Mouse (Mus musculus) macrophage (primary cell): Measurements from ENCODE around the gene Jak3. TPM values are rescaled to one million over a fixed set of nuclear protein-coding genes. Genes with fewer than 3 reads are reported as not detected.

ENCODE experiments used
- H3K27ac ChIP-seq: fragments of 350-480 bp; formaldehyde crosslinking; 2 replicates; pipeline ENCODE4 v1.9.0; 2021
- H3K36me3 ChIP-seq: fragments of 350-480 bp; formaldehyde crosslinking; 2 replicates; pipeline ENCODE4 v1.9.0; 2021; ENCODE audit errors: inconsistent target
- H3K4me3 ChIP-seq: fragments of 350-480 bp; formaldehyde crosslinking; 2 replicates; pipeline ENCODE4 v1.9.0; 2021; ENCODE audit errors: inconsistent target
- H3K79me2 ChIP-seq: fragments of 350-480 bp; formaldehyde crosslinking; 2 replicates; pipeline ENCODE4 v1.9.0; 2021; ENCODE audit errors: inconsistent target
- WGBS: methylation state at CpG from one replicate; pipeline ENCODE4 v1.1.7; 2026; ENCODE audit warnings: inconsistent platforms; ENCODE audit not compliant: missing documents; 5-methylcytosine and 5-hydroxymethylcytosine counted together
- polyA plus RNA-seq: library from polyadenylated mRNA; stranded (reverse); fragments of 250-400 nt; gene quantifications from 3 replicates; pipeline ENCODE4 v1.2.4, GENCODE M21; 2018; ENCODE audit warnings: inconsistent platforms
- total RNA-seq, 78 experiments: library from RNA; depleted of rRNA; stranded (reverse); fragments of 250-400 nt; gene quantifications; 1 replicate in 9 of 78; 2 replicates in 24 of 78; 3 replicates in 43 of 78; 4 replicates in 2 of 78; pipeline ENCODE4 v1.2.4; 2018; ENCODE audit warnings: inconsistent platforms in 56 of 78

Jak3 gene
- total RNA-seq (2018; cell fraction: chromatin; rRNA removed), result 100 to 1,000 TPM in 9 of 26 experiments, 10 to 100 TPM in 17; 25.5 to 167 (median 88.0) TPM
- total RNA-seq (2018; cell fraction: cytosol; rRNA removed), result 10 to 100 TPM; 13.3 to 32.3 (median 20.1) TPM
- total RNA-seq (2018; cell fraction: nucleus; rRNA removed), result 10 to 100 TPM; 20.0 to 60.6 (median 43.9) TPM
- polyA plus RNA-seq, result 10.8 to 16.4 TPM (median 11.3 TPM) in 3 replicates

GRCm38 (mm10) chr8:71676020-71676741 lies at the start of gene Jak3:
Gene Jak3 (plus strand): TSS chr8:71676296.
- Histone ChIP-seq H3K36me3 (peaks cover 11% of the 10 kb centered on the region; the same call in 1 of the 2 replicates), H3K79me2 (peaks cover 5% of the 10 kb centered on the region; the same call in 1 of the 2 replicates), H3K4me3 (peak within 1 kb of the TSS; percentile 57), H3K27ac (peak within 1 kb of the TSS; percentile 82)
- 1% methylated on average over 38 of the region's 40 CpGs for WGBS

- Histone ChIP-seq H3K4me3 (no peak overlapping the region), H3K27ac (no peak overlapping the region), H3K79me2 (no peaks in the 10 kb centered on the region), H3K36me3 (peaks cover 24% of the 10 kb centered on the region)
- WGBS, result 84% methylated on average over 9 of the region's 9 CpGs
Measured at GRCm38 (mm10) chr8:71626753-71627152, 49.3 kb upstream of the Jak3 start.

GRCm38 (mm10) chr8:71627265-71628099 lies 48.6 kb upstream of the Jak3 start:
- H3K79me2 ChIP-seq, result no peaks in the 10 kb centered on the region
- peak overlapping the region; percentile 51 for H3K27ac ChIP-seq
- H3K4me3 ChIP-seq, result no peak overlapping the region
- peaks cover 17% of the 10 kb centered on the region for H3K36me3 ChIP-seq
- WGBS, result 27% methylated on average over 9 of the region's 9 CpGs

GRCm38 (mm10) chr8:71628396-71629095 lies 47.5 kb upstream of the Jak3 start:
- Histone ChIP-seq H3K79me2 (no peaks in the 10 kb centered on the region), H3K27ac (peak overlapping the region; percentile 51), H3K4me3 (no peak overlapping the region; the same call in 1 of the 2 replicates), H3K36me3 (peaks cover 6% of the 10 kb centered on the region)
- 5% methylated on average over 16 of the region's 16 CpGs for WGBS

GRCm38 (mm10) chr8:71629096-71629697 lies 46.9 kb upstream of the Jak3 start:
- Histone ChIP-seq H3K4me3 (no peak overlapping the region; the same call in 1 of the 2 replicates), H3K27ac (peak overlapping the region; percentile 51), H3K36me3 (0 out of 2 replicates have a peak, but pooled peaks cover 2% of the 10 kb centered on the region), H3K79me2 (no peaks in the 10 kb centered on the region)
- 2% methylated on average over 44 of the region's 55 CpGs for WGBS

- Histone ChIP-seq H3K27ac (no peak overlapping the region), H3K4me3 (no peak overlapping the region), H3K79me2 (no peaks in the 10 kb centered on the region), H3K36me3 (no peaks in the 10 kb centered on the region)
- WGBS, result 12% methylated on average over 25 of the region's 25 CpGs
Measured at GRCm38 (mm10) chr8:71629781-71630212, 46.3 kb upstream of the Jak3 start.

- H3K79me2 ChIP-seq, result no peaks in the 10 kb centered on the region
- H3K4me3 ChIP-seq, result no peak overlapping the region
- H3K27ac ChIP-seq, result no peak overlapping the region
- no peaks in the 10 kb centered on the region for H3K36me3 ChIP-seq
- WGBS, result 78% methylated on average over 6 of the region's 6 CpGs
Measured at GRCm38 (mm10) chr8:71630761-71631160, 45.3 kb upstream of the Jak3 start.

GRCm38 (mm10) chr8:71631897-71632296 lies 44.2 kb upstream of the Jak3 start:
- no peaks in the 10 kb centered on the region for H3K36me3 ChIP-seq
- WGBS, result 5% methylated on average over 2 of the region's 2 CpGs
- H3K79me2 ChIP-seq, result no peaks in the 10 kb centered on the region
- H3K27ac ChIP-seq, result peak overlapping the region; percentile 81
- H3K4me3 ChIP-seq, result no peak overlapping the region

- no peak overlapping the region for H3K4me3 ChIP-seq
- 2% methylated on average over 19 of the region's 22 CpGs for WGBS
- H3K36me3 ChIP-seq, result no peaks in the 10 kb centered on the region
- H3K27ac ChIP-seq, result no peak overlapping the region
- no peaks in the 10 kb centered on the region for H3K79me2 ChIP-seq
Measured at GRCm38 (mm10) chr8:71633164-71633563, 42.9 kb upstream of the Jak3 start.

- Histone ChIP-seq H3K79me2 (no peaks in the 10 kb centered on the region), H3K27ac (no peak overlapping the region), H3K4me3 (no peak overlapping the region), H3K36me3 (no peaks in the 10 kb centered on the region)
- 15% methylated on average over 26 of the region's 26 CpGs for WGBS
Measured at GRCm38 (mm10) chr8:71633981-71634667, 42.0 kb upstream of the Jak3 start.

GRCm38 (mm10) chr8:71637149-71638095 lies 38.7 kb upstream of the Jak3 start:
- no peaks in the 10 kb centered on the region for H3K79me2 ChIP-seq

GRCm38 (mm10) chr8:71638321-71638720 lies 37.8 kb upstream of the Jak3 start:
- Histone ChIP-seq H3K79me2 (no peaks in the 10 kb centered on the region), H3K4me3 (no peak overlapping the region), H3K27ac (no peak overlapping the region), H3K36me3 (no peaks in the 10 kb centered on the region)
- 93% methylated on average over 6 of the region's 6 CpGs for WGBS

More at GRCm38 (mm10) chr8:71637149-71638095, 38.7 kb upstream of the Jak3 start:
- Histone ChIP-seq H3K36me3 (no peaks in the 10 kb centered on the region), H3K4me3 (no peak overlapping the region), H3K27ac (no peak overlapping the region)
- WGBS, result 78% methylated on average over 8 of the region's 8 CpGs
